Mouse (Mus musculus): ENCODE measurements at regions not wholly inside any gene's neighbourhood (a gene's known extent, or its start where the extent isn't known, plus 50 kb on each side); places are given as distances from the start of the nearest gene placed in this dataset.
"Not testable (repeated sequence)": the region's sequence is repeated elsewhere in the genome, so short reads cannot be mapped to it uniquely, and the experiment has no call there.

- no peak for DNase-seq (ENCODE audit: low spot score)
Observed at GRCm38 (mm10) chr8:102223097-102223496, 562.3 kb downstream of the Cdh11 start.

DNA sequence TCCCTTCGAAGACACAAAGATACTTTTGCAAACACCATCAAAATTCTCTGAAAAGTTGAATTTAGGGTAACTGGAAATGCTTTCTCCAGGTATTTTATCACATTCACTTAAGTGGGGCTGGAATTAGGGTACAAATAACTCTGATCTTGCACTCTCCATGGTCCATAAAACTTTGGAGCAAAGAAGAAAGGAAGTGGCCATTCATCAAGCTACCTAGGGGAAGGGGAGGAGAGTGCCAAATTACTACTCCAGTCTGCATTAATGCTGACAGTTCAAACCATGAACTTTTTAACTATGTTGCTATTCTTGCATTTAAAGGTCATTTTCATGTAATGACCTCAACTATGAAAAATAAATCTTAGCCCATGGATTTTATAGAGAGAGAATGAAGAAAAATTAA is 579.8 kb downstream of the Cdh11 start:
- DNase-seq (ENCODE audit: low spot score) = no peak

DNA sequence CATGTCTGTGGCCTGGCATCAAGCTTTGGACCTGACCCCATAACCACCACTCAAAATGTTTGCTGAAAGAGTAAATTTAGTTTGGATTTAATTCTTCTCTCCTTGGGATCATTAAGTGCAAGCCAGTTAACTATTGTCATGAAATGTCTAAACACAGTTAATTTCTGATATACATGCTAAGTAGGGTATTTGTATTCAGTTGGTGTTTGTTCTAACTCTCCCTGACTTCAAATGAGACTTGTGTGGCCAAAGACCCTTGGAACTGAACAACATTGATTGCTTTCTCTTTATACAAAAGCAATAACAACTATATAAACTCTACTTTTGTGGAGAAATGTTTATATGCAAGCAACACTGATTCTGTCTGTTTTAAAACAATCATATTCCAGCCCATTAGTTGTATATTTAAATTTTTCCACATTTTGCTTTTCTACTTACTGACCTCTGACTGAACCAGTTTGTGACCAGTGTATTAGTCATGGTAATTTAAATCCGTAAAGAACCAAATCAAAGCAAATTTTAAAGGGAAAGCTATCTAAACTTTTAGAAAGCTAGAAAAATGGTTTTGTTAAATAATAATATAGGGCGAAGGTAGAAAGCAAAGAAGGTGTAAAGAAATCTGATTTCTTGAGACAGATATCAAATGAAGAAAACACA is 625.8 kb downstream of the Cdh11 start:
- no peak for DNase-seq (ENCODE audit: low spot score)

GRCm38 (mm10) chr8:102118657-102119056 is 666.8 kb downstream of the Cdh11 start:
- no peak for DNase-seq (ENCODE audit: low spot score)

DNA sequence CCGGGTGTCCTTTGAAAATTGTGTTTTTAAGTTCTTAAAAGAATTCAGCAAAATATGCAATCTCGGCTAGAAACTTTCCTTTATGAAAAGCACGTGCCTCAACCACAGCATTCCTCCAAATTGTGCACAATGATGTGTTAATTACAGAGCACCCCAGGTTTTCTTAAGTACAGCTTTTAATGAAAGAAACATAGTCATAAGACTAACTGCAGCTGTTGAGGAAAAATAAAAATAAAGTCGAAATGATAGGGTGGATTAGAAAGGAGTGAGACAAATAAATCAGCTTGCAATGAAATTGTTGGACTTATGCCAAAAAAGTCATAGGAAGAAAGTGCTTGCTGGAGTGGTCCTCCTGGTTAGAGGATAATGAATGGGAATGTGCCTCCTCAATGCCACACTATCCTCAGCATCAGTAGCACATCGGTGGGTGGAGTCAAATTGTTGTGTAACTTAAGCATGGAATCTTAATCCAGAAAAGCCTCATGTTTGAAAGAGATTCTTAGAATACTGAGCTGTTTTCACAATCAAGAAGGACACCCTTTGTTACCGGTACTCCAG is 668.5 kb downstream of the Cdh11 start:
- DNase-seq (ENCODE audit: low spot score) = no peak

DNA sequence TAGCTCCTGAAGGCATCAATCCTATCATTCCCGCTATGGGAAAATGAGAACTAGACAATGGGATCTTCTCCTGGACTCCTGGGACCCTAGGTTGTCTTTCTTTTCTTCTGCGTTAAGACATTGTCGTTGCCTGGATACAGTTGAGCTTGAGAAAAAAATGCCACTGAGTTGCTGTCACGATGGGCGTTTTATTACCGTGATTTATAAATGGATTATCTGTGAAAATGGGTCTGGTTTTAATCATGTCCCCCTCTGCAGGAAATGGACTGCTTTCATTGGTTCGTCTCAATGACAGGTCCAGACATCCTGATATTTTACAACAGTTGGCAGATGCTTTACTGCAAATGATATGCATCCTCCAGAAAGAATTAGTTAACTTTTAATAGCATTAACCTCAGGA is 681.7 kb downstream of the Cdh11 start:
- peak; percentile 88 for DNase-seq (ENCODE audit: low spot score)

DNA sequence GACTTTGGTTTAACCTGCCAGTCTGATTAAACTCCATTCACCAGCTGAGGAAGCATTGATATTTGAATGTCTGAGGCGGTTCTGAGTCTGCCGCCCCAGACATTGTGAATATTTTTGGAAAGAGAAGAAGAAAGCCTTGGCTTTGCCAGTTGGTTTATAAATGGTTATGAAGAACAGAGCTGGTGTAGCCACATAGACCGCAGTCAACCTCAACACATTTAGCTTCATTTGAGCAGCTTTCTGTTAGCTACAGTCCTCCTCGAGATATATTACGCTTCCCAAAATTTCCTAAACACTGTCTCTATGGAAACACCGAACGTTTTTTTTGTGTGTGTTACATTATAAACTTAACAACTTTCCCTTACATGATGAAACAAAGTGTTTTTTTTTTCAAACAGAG is 688.7 kb downstream of the Cdh11 start:
- no peak for DNase-seq (ENCODE audit: low spot score)

GRCm38 (mm10) chr8:102085927-102086326 is 699.5 kb downstream of the Cdh11 start:
- no peak for DNase-seq (ENCODE audit: low spot score)

GRCm38 (mm10) chr8:102075611-102076010 is 709.8 kb downstream of the Cdh11 start:
- DNase-seq (ENCODE audit: low spot score) = no peak

GRCm38 (mm10) chr8:102064137-102064536 is 721.3 kb downstream of the Cdh11 start:
- no peak for DNase-seq (ENCODE audit: low spot score)

DNA sequence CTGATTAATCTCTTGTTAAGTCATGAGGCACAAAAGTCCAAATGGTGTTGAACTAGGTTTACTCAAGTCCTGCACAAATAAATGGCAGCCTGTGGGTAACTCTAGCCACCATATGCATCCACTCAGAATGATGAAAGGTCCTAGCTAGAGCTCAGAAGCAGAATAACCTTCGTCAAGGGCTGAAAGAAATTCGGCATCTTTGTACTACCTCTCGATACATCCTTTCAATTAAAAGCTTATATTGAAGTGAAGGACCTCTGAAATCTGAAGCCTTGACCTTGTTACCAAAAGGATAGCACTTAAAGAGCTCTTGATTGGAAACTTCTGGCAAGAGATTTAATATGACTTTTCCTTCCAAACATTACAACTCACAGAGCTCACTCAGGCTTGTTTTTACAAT is 732.0 kb downstream of the Cdh11 start:
- DNase-seq (ENCODE audit: low spot score) = no peak

DNA sequence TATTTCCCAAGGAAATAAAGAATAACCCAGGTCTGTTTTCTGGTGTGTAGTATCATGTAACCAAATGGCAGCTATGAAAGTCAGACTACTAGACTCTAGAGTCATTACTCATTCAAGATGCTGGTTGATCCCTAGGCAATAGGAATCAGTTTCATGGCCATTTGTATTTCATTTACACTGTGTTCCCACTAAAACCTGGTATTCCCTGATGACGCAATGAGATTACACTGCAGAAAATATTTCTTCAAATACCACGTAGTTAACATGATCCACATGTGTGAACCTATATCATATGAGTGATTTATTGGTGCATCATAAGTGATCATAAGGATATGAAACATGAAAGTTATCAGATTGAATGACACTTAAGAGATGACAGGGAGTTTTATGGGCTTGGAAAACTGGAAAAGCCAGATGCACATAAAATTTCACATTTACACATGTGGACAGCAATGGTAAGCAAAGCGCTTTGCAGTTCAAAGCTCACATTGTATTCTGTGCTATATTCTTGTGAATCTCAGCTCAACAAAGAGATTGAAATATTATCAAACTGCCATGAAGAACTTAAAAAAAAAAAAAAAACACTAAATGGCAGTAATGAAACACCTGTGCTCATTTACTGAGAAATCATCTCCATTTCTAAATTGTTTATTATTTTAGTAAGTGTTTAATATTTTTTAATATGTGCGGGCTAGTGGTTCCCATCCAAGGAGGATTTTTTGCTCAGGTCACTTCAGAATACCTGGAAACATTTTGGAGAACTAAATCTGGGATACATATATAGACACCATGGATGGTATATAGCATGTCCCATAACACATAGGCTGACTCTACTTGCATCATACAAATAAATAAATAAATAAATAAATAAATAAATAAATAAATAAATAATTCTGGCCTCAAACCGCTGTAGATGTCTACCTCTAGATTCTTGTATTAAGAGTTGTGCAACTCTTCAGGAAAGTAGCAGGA is 758.2 kb downstream of the Cdh11 start:
- no peak for DNase-seq (ENCODE audit: low spot score)

DNA sequence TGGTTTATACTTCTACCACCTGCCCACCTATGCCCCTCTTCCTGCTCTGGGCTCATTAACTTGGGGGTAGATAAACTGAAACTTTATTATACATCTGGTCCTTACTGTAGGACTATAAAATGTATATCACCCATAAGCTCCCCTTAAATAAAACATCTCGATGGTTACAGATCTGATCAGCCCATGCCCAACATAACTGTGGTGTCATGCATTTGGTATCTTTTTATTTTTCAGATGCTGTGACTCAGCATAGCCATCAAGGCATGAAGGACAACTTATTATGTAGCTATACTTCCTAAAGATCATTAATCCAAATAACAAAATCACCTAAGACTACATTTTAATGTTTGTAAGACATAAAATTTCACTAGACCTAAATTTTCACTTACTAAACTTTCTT is 761.0 kb downstream of the Cdh11 start:
- no peak for DNase-seq (ENCODE audit: low spot score)

DNA sequence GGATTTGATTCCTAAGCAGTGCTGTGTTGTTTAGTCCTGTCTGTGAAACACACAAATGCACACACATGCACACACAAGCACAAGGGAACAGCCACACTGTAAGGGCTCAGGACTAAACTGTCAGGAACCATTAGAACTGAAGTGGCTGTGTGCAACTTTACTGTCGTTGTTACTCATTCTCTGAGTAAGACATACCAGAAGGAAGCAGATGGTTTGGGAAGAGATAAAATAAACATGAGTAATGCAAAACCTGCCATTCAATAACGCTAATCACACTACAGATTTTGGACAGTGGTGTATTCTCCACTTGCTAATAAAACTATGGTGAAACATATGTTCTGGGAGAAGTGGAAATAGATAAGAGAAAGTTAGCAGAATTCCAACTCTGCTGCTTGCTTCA is 767.7 kb downstream of the Cdh11 start:
- DNase-seq (ENCODE audit: low spot score) = peak; percentile 12

DNA sequence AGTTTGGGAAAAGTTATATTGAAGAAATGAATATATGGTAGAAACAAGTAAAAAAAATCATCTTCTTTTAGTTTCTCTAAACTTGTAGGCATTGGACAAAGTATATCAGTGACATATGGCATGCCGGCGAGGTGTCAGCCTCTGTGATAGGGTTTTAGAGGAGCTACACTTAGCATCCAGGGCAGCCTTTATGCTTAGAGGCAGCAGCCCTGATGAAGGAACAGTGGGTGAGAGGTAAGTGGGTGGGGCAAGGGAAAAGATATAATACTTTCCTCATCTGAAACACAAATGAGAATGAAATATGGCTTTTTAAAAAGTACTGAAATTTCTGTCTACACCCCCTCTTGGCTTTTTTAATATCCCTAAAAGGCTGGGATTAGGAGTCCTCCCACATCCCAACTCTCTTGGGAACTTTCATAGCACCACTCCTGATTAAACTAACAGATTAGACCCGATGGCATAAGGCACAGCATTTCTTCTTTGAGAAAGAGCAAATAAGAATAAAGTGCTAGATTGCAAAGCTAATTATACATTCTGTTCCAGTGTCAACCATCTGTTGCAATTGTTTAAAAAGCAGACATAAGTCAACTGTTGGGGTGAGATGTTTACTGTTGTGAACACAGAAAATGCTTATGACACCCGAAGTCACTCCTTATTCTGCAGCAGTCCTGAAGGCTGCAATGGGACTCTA is 785.0 kb downstream of the Cdh11 start:
- no peak for DNase-seq (ENCODE audit: low spot score)

DNA sequence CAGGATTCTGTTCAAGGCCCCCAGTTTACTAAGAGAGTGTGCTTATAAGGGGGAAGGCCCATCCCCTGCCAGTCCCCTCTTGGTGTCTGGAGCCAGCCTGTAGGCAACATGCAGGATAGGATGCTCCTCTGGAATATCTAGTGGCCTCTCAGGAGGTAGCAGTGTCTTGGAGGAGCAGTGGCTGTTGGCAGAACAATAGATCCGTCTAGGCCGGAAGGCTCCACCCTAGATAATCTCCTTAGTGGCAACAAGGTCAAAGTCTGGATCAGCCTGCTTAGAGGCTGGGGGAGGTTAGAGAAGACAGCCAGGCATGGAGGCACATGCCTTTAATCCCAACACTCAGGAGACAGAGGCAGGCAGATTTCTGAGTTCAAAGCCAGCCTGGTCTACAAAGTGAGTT is 788.7 kb downstream of the Cdh11 start:
- not testable (repeated sequence) for DNase-seq (ENCODE audit: low spot score)

GRCm38 (mm10) chr8:101956832-101957231 is 828.6 kb downstream of the Cdh11 start:
- no peak for DNase-seq (ENCODE audit: low spot score)

DNA sequence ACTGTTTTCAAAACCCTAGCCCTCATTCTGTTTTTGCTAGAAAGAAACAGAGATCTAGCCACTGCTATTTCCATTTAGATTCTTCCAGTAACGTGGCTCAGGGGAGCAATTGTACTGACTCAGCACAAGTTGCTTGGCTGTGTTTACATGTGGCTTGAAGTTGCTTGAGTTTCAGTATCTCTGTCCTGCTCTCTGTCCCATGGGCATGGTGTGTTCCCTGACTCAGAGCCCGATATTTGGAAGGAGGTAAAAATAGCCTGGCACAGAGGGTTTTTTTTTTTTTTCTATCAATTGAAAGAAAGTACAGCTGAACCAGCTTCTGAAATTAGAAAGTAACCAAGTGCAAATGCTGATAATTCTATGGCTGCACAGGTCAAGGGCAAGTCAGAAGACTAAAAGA is 834.8 kb downstream of the Cdh11 start:
- DNase-seq (ENCODE audit: low spot score) = no peak

GRCm38 (mm10) chr8:101937859-101938258 is 847.6 kb downstream of the Cdh11 start:
- DNase-seq (ENCODE audit: low spot score) = peak; percentile 17

DNA sequence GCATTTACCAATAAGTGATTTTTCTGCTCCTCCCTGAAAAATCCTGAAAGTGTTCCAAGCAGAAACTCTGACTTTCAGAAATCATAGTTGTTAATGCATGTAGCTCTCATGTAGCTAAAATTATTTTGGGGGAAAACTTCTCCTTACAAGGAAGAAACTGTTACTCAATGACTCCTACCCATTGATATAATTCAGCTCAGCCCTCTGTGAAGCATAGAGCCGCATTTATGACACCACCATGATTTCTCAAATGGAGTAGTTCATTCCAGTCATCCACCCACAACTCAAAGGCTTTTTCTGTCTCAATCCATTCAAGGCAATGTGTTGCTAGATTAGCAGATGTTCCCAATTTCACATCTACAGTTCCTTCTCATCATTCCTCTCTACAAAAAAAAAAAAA is 871.8 kb downstream of the Cdh11 start:
- no peak for DNase-seq (ENCODE audit: low spot score)

Measured in MN1 (cell line).